In the genomic region with DNA sequence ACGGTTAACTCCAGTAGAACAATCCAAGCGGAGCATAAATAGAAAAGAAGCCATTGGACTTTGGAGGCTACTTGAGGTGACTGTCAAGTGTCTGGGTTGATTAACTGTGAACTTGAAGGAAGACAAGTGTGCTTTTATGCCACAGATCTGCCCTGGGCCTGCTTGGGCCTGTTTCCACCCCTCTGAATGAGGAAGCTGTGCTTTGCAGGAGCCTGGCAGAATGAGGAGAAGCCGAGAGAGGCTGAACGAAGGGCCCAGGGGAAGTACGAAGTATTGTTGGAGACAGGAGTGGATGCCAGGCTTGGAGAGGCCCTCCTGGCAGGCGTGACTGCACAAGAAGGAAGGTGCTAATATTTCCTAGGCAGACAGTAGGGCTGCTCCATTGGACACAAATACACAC, we compare ENCODE assay signal across 15 mouse cellular contexts.
DNase-seq lines count a peak whose midpoint lies in the region; ATAC-seq and TF ChIP-seq lines count a peak whose summit lies in the region.
"Had no signal": no experiment of that assay in that cellular context is flagged by ENCODE, and none has a peak within 500 bp of the region (broad histone marks: within the 10 kb centered on the region; RNA-seq: fewer than 3 reads in every experiment).

No protein-coding gene starts in this region.

- no peak overlapping the region for H3K4me2 ChIP-seq in forebrain, embryonic 14.5 days (ENCODE audit: low read length)
- H3K4me2 ChIP-seq in lung, embryonic 14.5 days: no peak overlapping the region
- no peak overlapping the region for H3K4me2 ChIP-seq in stomach, embryonic 16.5 days (ENCODE audit: low read depth, low read length)
- H3K4me2 ChIP-seq in midbrain, embryonic 13.5 days (replicated peaks): no peak overlapping the region
- H3K4me2 ChIP-seq: liver, embryonic 15.5 days; midbrain, embryonic 12.5 days had no signal

- peak; percentile 29; the same call in 1 of the 2 replicates for ATAC-seq in forebrain, embryonic 14.5 days
- no peak for ATAC-seq in lung, embryonic 14.5 days (ENCODE audit: insufficient read depth)
- ATAC-seq in stomach, embryonic 16.5 days (ENCODE audit: insufficient read depth, low FRiP score): no peak
- no peak for ATAC-seq in midbrain, embryonic 13.5 days
- ATAC-seq: Patski had no signal

- H3K36me3 ChIP-seq in forebrain, embryonic 14.5 days (ENCODE audit: control insufficient read depth, insufficient read depth, low read length): no peaks in the 10 kb centered on the region
- H3K36me3 ChIP-seq in lung, embryonic 14.5 days (ENCODE audit: insufficient read depth): no peaks in the 10 kb centered on the region
- H3K36me3 ChIP-seq in stomach, embryonic 16.5 days (ENCODE audit: control insufficient read depth, insufficient read depth, low read length): no peaks in the 10 kb centered on the region
- no peaks in the 10 kb centered on the region for H3K36me3 ChIP-seq in midbrain, embryonic 13.5 days
- H3K36me3 ChIP-seq: liver, embryonic 15.5 days; midbrain, embryonic 12.5 days had no signal

- no peaks in the 10 kb centered on the region for H3K27me3 ChIP-seq in forebrain, embryonic 14.5 days (replicated peaks; ENCODE audit: control insufficient read depth, insufficient read depth, low read length)
- H3K27me3 ChIP-seq in lung, embryonic 14.5 days (ENCODE audit: insufficient read depth, low read length): no peaks in the 10 kb centered on the region
- no peaks in the 10 kb centered on the region for H3K27me3 ChIP-seq in stomach, embryonic 16.5 days (ENCODE audit: control insufficient read depth, insufficient read depth, low read length)
- H3K27me3 ChIP-seq in midbrain, embryonic 13.5 days: 0 out of 2 replicates have a peak, but pooled peaks cover 2% of the 10 kb centered on the region
- H3K27me3 ChIP-seq: liver, embryonic 15.5 days; midbrain, embryonic 12.5 days; Patski had no signal

- DNase-seq in urinary bladder, postnatal 14 days (ENCODE audit: low spot score): peak; percentile 67
- no peak for DNase-seq in urinary bladder, postnatal 10 days (ENCODE audit: low spot score)
- peak; percentile 37 for DNase-seq in forebrain, embryonic 14.5 days (ENCODE audit: low spot score)
- DNase-seq in lung, embryonic 14.5 days: no peak
- no peak for DNase-seq in embryo, embryonic 11 days
- DNase-seq: cerebellum, postnatal 25 days; kidney, adult 11 months; layer of hippocampus, adult 9-11 months; right cerebral cortex, adult 18-20 months; thymus, postnatal 36 days had no signal

- peaks cover 10% of the 10 kb centered on the region for H3K4me1 ChIP-seq in forebrain, embryonic 14.5 days (ENCODE audit: control insufficient read depth, insufficient read depth, low read length)
- H3K4me1 ChIP-seq in lung, embryonic 14.5 days (ENCODE audit: insufficient read depth): no peaks in the 10 kb centered on the region
- H3K4me1 ChIP-seq in stomach, embryonic 16.5 days (ENCODE audit: control insufficient read depth, insufficient read depth, low read length): peaks cover 4% of the 10 kb centered on the region; the same call in 1 of the 2 replicates
- H3K4me1 ChIP-seq in midbrain, embryonic 13.5 days (replicated peaks): peaks cover 3% of the 10 kb centered on the region
- H3K4me1 ChIP-seq: liver, embryonic 15.5 days had no signal

- no peak overlapping the region for H3K4me3 ChIP-seq in forebrain, embryonic 14.5 days (ENCODE audit: low read depth, low read length)
- no peak overlapping the region for H3K4me3 ChIP-seq in lung, embryonic 14.5 days (ENCODE audit: low read depth, low read length)
- H3K4me3 ChIP-seq in stomach, embryonic 16.5 days (replicated peaks; ENCODE audit: low read length): no peak overlapping the region
- no peak overlapping the region for H3K4me3 ChIP-seq in midbrain, embryonic 13.5 days (replicated peaks)
- H3K4me3 ChIP-seq: liver, embryonic 15.5 days; midbrain, embryonic 12.5 days had no signal

- WGBS in forebrain, embryonic 14.5 days: 48% methylated on average over 6 of the region's 6 CpGs
- WGBS in lung, embryonic 14.5 days: 69% methylated on average over 6 of the region's 6 CpGs
- WGBS in stomach, embryonic 16.5 days: 75% methylated on average over 6 of the region's 6 CpGs
- 68% methylated on average over 6 of the region's 6 CpGs for WGBS in midbrain, embryonic 13.5 days

- H3K27ac ChIP-seq in forebrain, embryonic 14.5 days (ENCODE audit: low read depth, low read length): peak overlapping the region; percentile 45; the same call in 1 of the 2 replicates
- H3K27ac ChIP-seq in lung, embryonic 14.5 days (ENCODE audit: low read depth): 0 out of 2 replicates have a peak overlapping the region, but pooled peaks have one; percentile 20
- H3K27ac ChIP-seq in stomach, embryonic 16.5 days (ENCODE audit: low read length): peak overlapping the region; percentile 46
- H3K27ac ChIP-seq in midbrain, embryonic 13.5 days: no peak overlapping the region
- H3K27ac ChIP-seq: liver, embryonic 15.5 days; midbrain, embryonic 12.5 days had no signal

- H3K9me3 ChIP-seq in forebrain, embryonic 14.5 days (replicated peaks; ENCODE audit: control insufficient read depth, low read length): no peaks in the 10 kb centered on the region
- no peaks in the 10 kb centered on the region for H3K9me3 ChIP-seq in lung, embryonic 14.5 days (ENCODE audit: low read depth, low read length)
- H3K9me3 ChIP-seq in stomach, embryonic 16.5 days (replicated peaks; ENCODE audit: control insufficient read depth, low read length): no peaks in the 10 kb centered on the region
- H3K9me3 ChIP-seq in midbrain, embryonic 13.5 days: no peaks in the 10 kb centered on the region
- H3K9me3 ChIP-seq: liver, embryonic 15.5 days; midbrain, embryonic 12.5 days had no signal

- H3K9ac ChIP-seq in forebrain, embryonic 14.5 days (ENCODE audit: low read length): no peak overlapping the region; the same call in 1 of the 2 replicates
- H3K9ac ChIP-seq in lung, embryonic 14.5 days: no peak overlapping the region
- H3K9ac ChIP-seq in stomach, embryonic 16.5 days (ENCODE audit: low read length): no peak overlapping the region
- H3K9ac ChIP-seq in midbrain, embryonic 13.5 days (replicated peaks): no peak overlapping the region
- H3K9ac ChIP-seq: liver, embryonic 15.5 days; midbrain, embryonic 12.5 days had no signal

- TF ChIP-seq CTCF in lung, embryonic 14.5 days (IDR thresholded peaks at IDR 0.05; ENCODE audit: low read depth): no peak

Comparison
In these comparisons a context has a peak if more than half of its experiments do, and no peak if none do; other contexts are left out.
1. DNase-seq: peak in urinary bladder, postnatal 14 days (single experiment) and forebrain, embryonic 14.5 days (single experiment); none in urinary bladder, postnatal 10 days (single experiment), lung, embryonic 14.5 days (single experiment) and embryo, embryonic 11 days (single experiment).